Mouse (Mus musculus) hindlimb bud, embryonic 11.5 days (tissue): ENCODE measurements around the gene Cacna1d.

Source experiments
- DNase-seq: peaks from one replicate; pipeline ENCODE4 v3.0.0-alpha.2; 2012; ENCODE audit warnings: low read depth, low spot score; ENCODE audit errors: extremely low spot score

The Cacna1d gene

GRCm38 (mm10) chr14:30222101-30222500 lies 269.2 kb downstream of the Cacna1d start:
- DNase-seq: no peak

DNA sequence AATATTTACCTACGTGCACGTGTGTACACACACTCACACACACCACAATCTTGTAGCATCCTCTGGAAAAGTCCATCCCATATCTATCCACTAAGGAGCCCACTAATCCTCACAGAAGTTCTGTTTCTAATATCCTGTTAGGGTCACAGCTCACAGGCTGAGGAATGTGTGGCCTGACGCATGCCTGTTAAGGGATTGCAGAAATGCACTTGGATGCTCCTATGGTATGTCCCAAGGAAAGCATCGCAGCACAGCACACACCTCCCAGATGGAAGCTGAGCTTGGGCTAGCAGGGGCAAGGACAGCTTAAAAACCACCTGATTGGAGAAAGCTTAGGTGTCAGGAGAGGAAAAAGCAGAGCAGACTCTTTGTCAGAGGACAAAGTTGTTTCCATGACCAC lies 271.4 kb downstream of the Cacna1d start:
- DNase-seq: no peak

GRCm38 (mm10) chr14:30218114-30218513 lies 273.1 kb downstream of the Cacna1d start:
- DNase-seq: no peak

DNA sequence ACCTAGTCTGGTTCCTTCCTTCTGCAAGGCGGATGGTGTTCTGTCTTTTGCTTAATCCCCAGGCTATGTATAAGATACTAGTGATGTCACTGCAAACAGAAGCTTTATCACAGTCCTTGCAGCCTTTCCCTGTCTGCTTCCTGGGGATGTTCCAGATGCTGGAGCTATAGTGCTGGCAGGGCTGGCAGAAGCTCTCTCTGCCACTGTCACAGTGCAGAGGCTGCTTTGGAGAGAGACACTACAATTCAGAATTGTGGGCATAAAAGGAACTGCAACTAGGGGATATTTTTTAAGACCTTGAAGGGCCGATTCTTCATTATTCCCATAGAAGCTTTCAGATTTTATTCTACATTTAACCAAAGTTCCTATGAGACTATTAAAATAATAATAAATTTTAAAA lies 274.1 kb downstream of the Cacna1d start:
- DNase-seq: no peak

GRCm38 (mm10) chr14:30208156-30208555 lies 283.1 kb downstream of the Cacna1d start:
- no peak for DNase-seq

DNA sequence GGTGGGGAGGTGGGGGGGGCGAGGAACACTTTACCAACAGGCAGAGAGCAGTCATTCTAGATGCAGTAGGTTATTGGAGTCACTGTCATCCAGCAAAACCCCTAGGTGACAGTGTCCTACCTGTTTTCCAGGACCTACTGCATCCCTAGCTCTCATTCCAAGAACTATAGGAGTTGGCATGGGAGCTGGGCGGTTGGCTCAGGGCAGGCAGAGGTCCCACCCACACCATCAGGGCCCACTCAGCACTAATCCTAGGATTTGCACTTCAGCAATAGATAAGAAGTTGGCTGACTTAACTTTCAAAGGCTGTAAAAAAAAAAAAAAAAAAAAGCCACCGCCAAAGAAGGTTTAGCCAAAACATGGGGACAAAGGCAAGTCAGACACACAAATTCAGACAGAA lies 285.4 kb downstream of the Cacna1d start:
- no peak for DNase-seq

DNA sequence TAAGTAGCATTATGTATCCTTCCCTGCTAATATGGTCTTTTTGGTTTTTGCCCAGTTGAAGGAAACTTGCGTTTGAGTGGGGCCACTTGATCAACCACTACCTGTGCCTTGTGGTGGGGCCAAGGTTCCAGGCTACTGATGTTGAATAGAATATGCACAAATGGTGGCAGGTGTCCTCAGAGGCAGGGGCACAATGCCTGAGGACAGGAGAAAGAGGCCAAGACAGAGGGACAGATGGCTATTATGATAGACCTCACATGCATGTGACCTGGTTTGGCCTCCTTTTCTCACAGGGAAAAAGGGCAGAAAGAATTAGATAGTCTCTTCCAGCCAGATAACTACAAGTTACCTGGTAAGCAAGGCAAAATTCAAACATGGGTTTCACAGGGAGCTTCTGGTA lies 286.7 kb downstream of the Cacna1d start:
- DNase-seq: no peak

DNA sequence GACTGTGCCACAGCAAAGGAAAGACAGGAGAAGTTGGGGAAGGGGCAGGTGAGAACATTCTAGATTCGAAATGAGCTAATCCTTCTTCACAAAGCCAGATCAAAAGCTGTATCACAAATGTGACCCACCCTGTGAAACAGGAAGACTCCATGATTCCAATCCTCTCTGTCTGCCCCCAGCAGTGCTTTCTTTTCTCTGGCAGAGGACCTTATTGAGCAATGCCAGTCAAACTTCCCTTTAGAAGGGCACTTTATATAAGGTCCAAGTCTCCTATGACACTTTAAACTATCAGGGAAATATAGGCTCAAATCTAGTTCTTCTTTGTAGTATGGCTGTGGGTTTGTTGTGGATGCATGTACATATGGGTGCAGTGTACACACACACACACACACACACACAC lies 290.9 kb downstream of the Cacna1d start:
- no peak for DNase-seq

DNA sequence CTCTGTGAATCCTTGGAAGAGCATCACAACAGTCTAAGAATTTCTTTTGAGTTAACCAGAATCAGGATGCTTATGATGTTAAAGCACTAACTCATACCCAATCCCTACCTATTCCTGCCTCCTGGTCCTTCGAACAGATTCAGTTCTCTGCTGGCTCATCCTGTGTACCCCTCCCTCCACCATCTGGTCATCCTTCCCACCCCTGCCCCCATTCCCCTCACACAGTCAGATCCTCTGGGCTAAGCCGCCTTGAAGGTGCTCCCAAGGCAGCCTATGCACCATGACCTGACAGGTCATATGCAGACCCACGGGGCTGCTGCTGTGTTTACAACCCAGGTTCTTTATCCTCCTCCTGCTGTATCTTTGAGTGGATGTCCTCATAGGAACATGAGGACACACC lies 292.4 kb downstream of the Cacna1d start:
- DNase-seq: no peak

DNA sequence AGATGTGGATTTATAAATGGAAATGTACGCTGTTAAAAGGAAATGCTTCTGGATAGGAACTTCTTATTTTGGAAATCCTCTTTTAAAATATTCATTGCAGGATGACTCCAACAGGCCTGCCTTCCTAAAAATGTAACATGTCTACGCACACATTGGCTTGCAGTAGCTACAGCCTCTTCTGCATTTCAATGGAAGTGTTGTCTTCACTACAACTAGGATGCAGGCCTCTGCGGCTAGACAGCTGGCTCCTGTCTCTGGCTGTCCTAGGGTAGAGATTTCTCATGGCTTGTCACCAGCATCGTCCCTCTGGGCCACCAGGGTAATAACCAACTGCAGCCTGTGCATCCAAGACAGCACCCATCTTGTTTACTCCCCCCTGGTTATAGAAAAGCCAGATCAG lies 293.1 kb downstream of the Cacna1d start:
- no peak for DNase-seq

DNA sequence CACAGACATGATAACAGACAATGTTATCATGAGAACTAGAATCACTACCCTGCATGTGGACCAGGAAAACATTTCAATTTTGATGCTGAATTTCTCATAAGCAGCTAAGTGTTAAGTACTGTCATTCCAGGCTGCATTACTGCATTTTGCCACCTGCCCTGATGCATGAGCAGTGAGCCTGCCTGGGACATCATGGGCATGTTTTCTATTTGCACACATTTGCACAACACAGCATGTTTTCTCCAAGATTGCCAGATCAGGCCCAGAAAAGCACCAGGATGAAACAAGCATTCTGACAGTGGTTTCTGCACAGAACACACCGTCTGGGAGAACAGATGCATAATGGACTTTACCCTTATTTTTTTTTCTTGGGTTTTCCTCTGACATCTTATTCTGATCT lies 294.3 kb downstream of the Cacna1d start:
- no peak for DNase-seq

DNA sequence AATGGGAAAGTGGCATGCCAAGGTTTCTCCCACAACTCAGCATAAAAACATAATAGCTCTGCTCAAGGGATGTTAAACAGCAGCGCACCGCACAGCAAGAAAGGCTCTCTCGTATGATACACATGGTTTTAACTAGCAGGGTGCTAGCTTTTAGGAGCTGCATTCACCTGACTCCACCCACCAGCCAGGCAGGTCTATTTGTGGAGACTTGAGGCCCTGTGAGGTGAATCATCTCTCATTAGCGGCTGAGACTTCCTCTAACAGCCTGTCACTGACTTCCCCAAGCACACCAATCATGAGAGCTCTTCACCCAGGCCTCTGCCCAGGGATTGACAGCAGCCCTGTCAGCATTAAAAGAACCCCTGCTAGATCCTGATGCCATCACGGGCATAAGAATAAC lies 295.0 kb downstream of the Cacna1d start:
- no peak for DNase-seq

DNA sequence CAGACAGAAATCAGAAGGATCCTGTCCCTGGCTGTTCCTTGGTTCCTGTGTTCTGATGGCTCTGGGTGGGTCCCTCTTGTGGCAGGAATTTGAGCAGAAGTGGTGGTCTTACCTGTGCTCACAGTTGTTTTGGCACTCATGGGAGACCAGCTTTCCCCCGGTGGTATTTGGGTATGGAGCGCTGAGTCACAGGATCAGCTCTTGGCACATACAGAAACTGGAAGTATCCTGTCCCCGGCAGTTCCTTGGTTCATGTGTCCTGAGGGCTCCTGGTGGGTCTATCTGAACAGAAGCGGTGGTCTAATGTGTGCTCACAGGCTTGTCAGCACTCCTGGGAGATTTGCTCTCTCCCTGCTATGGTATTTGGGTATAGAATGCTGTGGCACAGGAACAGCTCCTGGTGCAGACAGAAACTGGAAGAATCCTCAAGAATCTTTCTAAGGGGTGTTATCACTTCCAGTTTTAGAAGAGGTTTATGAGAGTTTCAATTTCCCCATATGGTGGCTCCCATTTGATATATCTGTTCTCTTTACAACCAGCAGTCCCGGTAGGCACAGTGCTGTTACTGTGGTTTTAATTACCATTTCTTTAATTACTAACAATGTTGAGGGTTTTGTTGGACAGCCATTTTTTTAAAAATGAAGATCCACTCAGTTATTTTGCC lies 300.8 kb downstream of the Cacna1d start:
- DNase-seq: no peak

GRCm38 (mm10) chr14:30185616-30186274 lies 305.5 kb downstream of the Cacna1d start:
- DNase-seq: no peak

- no peak for DNase-seq
Observed at GRCm38 (mm10) chr14:30184445-30185152, 306.7 kb downstream of the Cacna1d start.

DNA sequence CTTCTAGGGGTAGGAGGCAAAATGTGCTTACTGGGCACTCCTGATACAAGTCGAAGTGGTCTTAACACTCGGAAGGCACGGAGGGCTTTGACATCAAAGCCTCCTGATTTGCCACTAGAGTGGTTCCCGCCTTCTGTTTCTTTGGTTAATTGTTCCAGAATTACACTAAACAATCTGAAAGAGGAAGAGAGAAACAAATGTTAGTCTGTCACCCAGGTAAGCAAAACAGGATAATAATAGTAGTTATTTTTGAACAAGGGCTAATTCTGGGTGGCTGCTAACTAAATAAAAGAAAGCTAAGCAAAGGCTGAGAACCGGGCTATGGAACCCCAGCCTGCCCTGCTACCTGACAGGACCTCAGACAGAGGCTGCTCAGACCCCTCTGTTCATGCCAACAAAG lies 307.2 kb downstream of the Cacna1d start:
- no peak for DNase-seq

DNA sequence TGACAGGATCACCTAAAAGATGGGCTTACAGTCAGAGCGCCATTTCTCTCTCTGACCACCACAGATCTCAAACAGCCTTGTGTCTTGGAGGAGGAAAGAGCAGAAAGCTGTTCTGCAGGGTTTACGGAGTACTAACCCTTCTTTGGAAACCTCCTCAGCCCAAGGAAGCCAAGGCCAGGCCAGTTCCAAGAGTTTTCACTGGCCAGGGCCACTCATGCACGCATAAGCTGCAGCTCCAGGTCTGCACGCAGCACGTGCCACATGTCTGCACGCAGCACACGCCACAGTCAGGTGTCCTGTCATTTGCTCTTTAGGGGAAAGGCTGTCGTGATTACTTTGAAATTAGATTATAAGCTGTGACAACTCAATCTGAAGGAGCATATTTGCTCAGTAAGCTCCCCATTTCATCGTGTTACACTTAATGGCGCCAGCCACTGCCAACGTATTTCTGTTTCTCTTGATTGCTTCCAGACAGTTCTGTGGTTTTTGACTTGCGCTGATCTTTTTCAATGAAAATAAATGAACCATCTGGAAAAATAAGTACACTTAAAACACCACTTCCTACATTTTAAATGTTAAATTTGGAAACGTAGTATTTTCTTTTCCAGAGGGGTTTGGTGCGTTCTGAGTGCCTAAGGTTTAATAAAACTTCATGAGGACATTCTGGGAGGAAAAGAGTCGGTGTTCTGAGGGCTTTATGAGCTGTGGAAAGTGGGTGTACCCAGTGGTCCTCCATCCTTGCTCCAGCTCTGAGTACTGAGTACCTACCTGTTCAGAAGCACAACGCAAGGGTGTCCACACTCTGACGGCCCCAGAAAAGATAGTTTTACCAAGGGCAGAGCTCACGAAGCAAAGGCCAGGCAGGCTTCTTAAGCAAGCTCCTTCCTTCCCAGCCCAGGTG lies 308.4 kb downstream of the Cacna1d start:
- DNase-seq: no peak

- no peak for DNase-seq
Observed at GRCm38 (mm10) chr14:30178306-30178705, 312.9 kb downstream of the Cacna1d start.

- DNase-seq: no peak
Observed at GRCm38 (mm10) chr14:30177850-30178249, 313.4 kb downstream of the Cacna1d start.

- no peak for DNase-seq
Observed at GRCm38 (mm10) chr14:30175362-30175761, 315.9 kb downstream of the Cacna1d start.
